In the genomic region with DNA sequence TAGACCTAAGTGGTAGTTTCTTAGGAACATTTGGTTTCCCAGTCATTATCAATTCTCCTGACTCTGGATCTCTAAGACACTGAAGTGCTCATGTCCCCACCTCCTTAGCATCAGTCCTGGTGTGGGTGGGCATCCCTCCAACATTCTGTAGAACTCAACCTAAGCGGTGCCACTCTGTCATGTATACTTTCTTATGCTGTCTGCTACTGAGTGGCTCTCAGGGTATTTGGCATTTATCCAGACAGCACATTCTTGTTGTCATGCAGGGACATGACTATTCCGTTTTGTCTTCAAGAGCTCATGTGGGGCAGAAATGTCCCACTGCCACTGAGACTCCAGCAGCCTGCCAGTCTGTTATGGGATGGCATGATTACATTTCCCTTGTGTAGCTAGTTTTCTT, we compare ENCODE assay signal across 14 mouse cellular contexts. TPM values are rescaled to one million over a fixed set of nuclear protein-coding genes. Genes with fewer than 3 reads are reported as not detected.
DNase-seq lines count a peak whose midpoint lies in the region; ATAC-seq and TF ChIP-seq lines count a peak whose summit lies in the region.
"Had no signal": no experiment of that assay in that cellular context is flagged by ENCODE, and none has a peak within 500 bp of the region (broad histone marks: within the 10 kb centered on the region; RNA-seq: fewer than 3 reads in every experiment).

No protein-coding gene starts in this region.

- TF ChIP-seq POLR2A in myocyte (IDR thresholded peaks at IDR 0.05; ENCODE audit: insufficient read length, low read depth) = no peak

- no peak for ATAC-seq in heart, embryonic 13.5 days (ENCODE audit: extremely low read depth, insufficient number of reproducible peaks, low FRiP score, low TSS enrichment)
- ATAC-seq in lung, embryonic 14.5 days (ENCODE audit: insufficient read depth) = no peak
- ATAC-seq in embryonic facial prominence, embryonic 15.5 days (ENCODE audit: insufficient number of reproducible peaks, low FRiP score, low TSS enrichment, low read depth) = peak; percentile 39; the same call in 1 of the 2 replicates
- ATAC-seq: activated CD4-positive, CD25-positive, alpha-beta regulatory T cell, adult 4 months had no signal

- no peaks in the 10 kb centered on the region for H3K27me3 ChIP-seq in heart, embryonic 13.5 days (replicated peaks)
- no peaks in the 10 kb centered on the region for H3K27me3 ChIP-seq in lung, embryonic 14.5 days (ENCODE audit: insufficient read depth, low read length)
- no peaks in the 10 kb centered on the region for H3K27me3 ChIP-seq in embryonic facial prominence, embryonic 15.5 days
- H3K27me3 ChIP-seq in myocyte (ENCODE audit: control insufficient read depth, insufficient read depth, insufficient read length) = no peaks in the 10 kb centered on the region

- H3K27ac ChIP-seq in heart, embryonic 13.5 days (replicated peaks) = peak overlapping the region; percentile 48
- H3K27ac ChIP-seq in lung, embryonic 14.5 days (ENCODE audit: low read depth) = no peak overlapping the region
- no peak overlapping the region for H3K27ac ChIP-seq in embryonic facial prominence, embryonic 15.5 days (replicated peaks)
- H3K27ac ChIP-seq: limb, embryonic 10.5 days; liver, embryonic 14.5 days had no signal

- TF ChIP-seq CTCF in lung, embryonic 14.5 days (IDR thresholded peaks at IDR 0.05; ENCODE audit: low read depth) = no peak

- intact Hi-C loops in heart, postnatal 14 days (cut with DNase I) = no loop called here

- WGBS in heart, embryonic 13.5 days = 27% methylated on average over 2 of the region's 2 CpGs
- WGBS in lung, embryonic 14.5 days = 47% methylated on average over 2 of the region's 2 CpGs
- WGBS in embryonic facial prominence, embryonic 15.5 days = 34% methylated on average over 2 of the region's 2 CpGs

- H3K36me3 ChIP-seq in heart, embryonic 13.5 days = peaks cover 86% of the 10 kb centered on the region
- peaks cover 75% of the 10 kb centered on the region for H3K36me3 ChIP-seq in lung, embryonic 14.5 days (ENCODE audit: insufficient read depth)
- peaks cover 65% of the 10 kb centered on the region for H3K36me3 ChIP-seq in embryonic facial prominence, embryonic 15.5 days
- H3K36me3 ChIP-seq in myocyte (ENCODE audit: control insufficient read depth, insufficient read depth) = peaks cover 23% of the 10 kb centered on the region

- H3K4me2 ChIP-seq in heart, embryonic 13.5 days = no peak overlapping the region
- no peak overlapping the region for H3K4me2 ChIP-seq in lung, embryonic 14.5 days
- no peak overlapping the region for H3K4me2 ChIP-seq in embryonic facial prominence, embryonic 15.5 days (replicated peaks)
- H3K4me2 ChIP-seq in myocyte (ENCODE audit: low read depth) = no peak overlapping the region

- peaks cover 32% of the 10 kb centered on the region for H3K4me1 ChIP-seq in heart, embryonic 13.5 days
- no peaks in the 10 kb centered on the region for H3K4me1 ChIP-seq in lung, embryonic 14.5 days (ENCODE audit: insufficient read depth)
- peaks cover 4% of the 10 kb centered on the region for H3K4me1 ChIP-seq in embryonic facial prominence, embryonic 15.5 days
- H3K4me1 ChIP-seq: limb, embryonic 10.5 days had no signal

- no peak overlapping the region for H3K4me3 ChIP-seq in heart, embryonic 13.5 days
- no peak overlapping the region for H3K4me3 ChIP-seq in lung, embryonic 14.5 days (ENCODE audit: low read depth, low read length)
- H3K4me3 ChIP-seq in embryonic facial prominence, embryonic 15.5 days (replicated peaks) = no peak overlapping the region
- no peak overlapping the region for H3K4me3 ChIP-seq in myocyte
- H3K4me3 ChIP-seq: limb, embryonic 10.5 days had no signal

- H3K9me3 ChIP-seq in heart, embryonic 13.5 days = 0 out of 2 replicates have a peak, but pooled peaks cover 4% of the 10 kb centered on the region
- no peaks in the 10 kb centered on the region for H3K9me3 ChIP-seq in lung, embryonic 14.5 days (ENCODE audit: low read depth, low read length)
- no peaks in the 10 kb centered on the region for H3K9me3 ChIP-seq in embryonic facial prominence, embryonic 15.5 days (replicated peaks)
- H3K9me3 ChIP-seq: limb, embryonic 10.5 days had no signal

- H3K9ac ChIP-seq in heart, embryonic 13.5 days = no peak overlapping the region
- H3K9ac ChIP-seq in lung, embryonic 14.5 days = no peak overlapping the region
- no peak overlapping the region for H3K9ac ChIP-seq in embryonic facial prominence, embryonic 15.5 days
- H3K9ac ChIP-seq: liver, embryonic 14.5 days had no signal

- no peak overlapping the region for H3ac ChIP-seq in myocyte (ENCODE audit: control insufficient read depth, insufficient read length)

- no peaks in the 10 kb centered on the region for H3K79me2 ChIP-seq in myocyte (ENCODE audit: control insufficient read depth, insufficient read depth)

- no peak for DNase-seq in heart, postnatal 14 days
- peak; percentile 58 for DNase-seq in lung, embryonic 14.5 days
- DNase-seq in lung, postnatal 14 days = no peak
- DNase-seq in gastrocnemius, postnatal 25 days = no peak
- DNase-seq: adrenal gland, postnatal 36 days; kidney, postnatal 10 days; right cerebral cortex, postnatal 25 days; thymus, adult 18-20 months had no signal

TF ChIP-seq in myocyte, 11 proteins besides CTCF, POLR2A, EP300 and RAD21:
- no peak for TF ChIP-seq SRF (IDR thresholded peaks at IDR 0.05; ENCODE audit: control insufficient read depth, insufficient read length, low read depth)
- peak; percentile 9 for TF ChIP-seq POLR2AphosphoS2 (IDR thresholded peaks at IDR 0.05; ENCODE audit: insufficient read length, low read depth)
TF ChIP-seq in myocyte: peak in this region for 1.

RNA-seq across cellular contexts. Expression of a gene that starts 56.6 kb away (rescaled TPM):
- 7.8 and 8.4 TPM in 2 replicates for polyA plus RNA-seq in heart, embryonic 13.5 days (2015; fragmentation: Nextera tagmentation; extraction: Ambion mirVana)
- 1 to 10 TPM; 4.0 TPM for total RNA-seq in heart, postnatal 14 days (2021)
- 13.4 and 14.2 TPM in 2 replicates for polyA plus RNA-seq in lung, embryonic 14.5 days (2014; fragmentation: Nextera tagmentation; extraction: Ambion mirVana)
- 12.9 and 13.1 TPM in 2 replicates for polyA plus RNA-seq in embryonic facial prominence, embryonic 15.5 days (2015; fragmentation: Nextera tagmentation; extraction: Ambion mirVana)
- polyA plus RNA-seq in myocyte (2012; fragmentation: generic; extraction: Trizol) = 0.59 TPM
- total RNA-seq in gastrocnemius, postnatal 25 days (2021) = 1 to 10 TPM; 1.5 to 1.6 TPM

RNA-seq across cellular contexts. Expression of a gene that starts 58.3 kb away (rescaled TPM):
- polyA plus RNA-seq in heart, embryonic 13.5 days (2015; fragmentation: Nextera tagmentation; extraction: Ambion mirVana) = 61.2 and 61.9 TPM in 2 replicates
- total RNA-seq in heart, postnatal 14 days (2021) = 10 to 100 TPM; 29.3 to 29.4 TPM
- polyA plus RNA-seq in lung, embryonic 14.5 days (2014; fragmentation: Nextera tagmentation; extraction: Ambion mirVana) = 119 and 124 TPM in 2 replicates
- 85.7 and 86.0 TPM in 2 replicates for polyA plus RNA-seq in embryonic facial prominence, embryonic 15.5 days (2015; fragmentation: Nextera tagmentation; extraction: Ambion mirVana)
- polyA plus RNA-seq in myocyte (2012; fragmentation: generic; extraction: Trizol) = 11.8 TPM
- total RNA-seq in gastrocnemius, postnatal 25 days (2021) = 10 to 100 TPM; 18.0 to 20.7 TPM
